Mouse (Mus musculus) right cerebral cortex, postnatal 4 days (tissue): Measurements from ENCODE around the gene Psg18.
"Not testable (repeated sequence)": the region's sequence is repeated elsewhere in the genome, so short reads cannot be mapped to it uniquely, and the experiment has no call there.

Experiments
- DNase-seq: peaks from one replicate; pipeline ENCODE4 v3.0.0-alpha.2; 2022

Gene Psg18

GRCm38 (mm10) chr7:18354909-18355308, at the start of gene Psg18:
Gene Psg18 (minus strand): TSS chr7:18355009.
- DNase-seq, result not testable (repeated sequence)

- no peak for DNase-seq
Observed at GRCm38 (mm10) chr7:18403407-18403806, 48.6 kb upstream of the Psg18 start.

DNA sequence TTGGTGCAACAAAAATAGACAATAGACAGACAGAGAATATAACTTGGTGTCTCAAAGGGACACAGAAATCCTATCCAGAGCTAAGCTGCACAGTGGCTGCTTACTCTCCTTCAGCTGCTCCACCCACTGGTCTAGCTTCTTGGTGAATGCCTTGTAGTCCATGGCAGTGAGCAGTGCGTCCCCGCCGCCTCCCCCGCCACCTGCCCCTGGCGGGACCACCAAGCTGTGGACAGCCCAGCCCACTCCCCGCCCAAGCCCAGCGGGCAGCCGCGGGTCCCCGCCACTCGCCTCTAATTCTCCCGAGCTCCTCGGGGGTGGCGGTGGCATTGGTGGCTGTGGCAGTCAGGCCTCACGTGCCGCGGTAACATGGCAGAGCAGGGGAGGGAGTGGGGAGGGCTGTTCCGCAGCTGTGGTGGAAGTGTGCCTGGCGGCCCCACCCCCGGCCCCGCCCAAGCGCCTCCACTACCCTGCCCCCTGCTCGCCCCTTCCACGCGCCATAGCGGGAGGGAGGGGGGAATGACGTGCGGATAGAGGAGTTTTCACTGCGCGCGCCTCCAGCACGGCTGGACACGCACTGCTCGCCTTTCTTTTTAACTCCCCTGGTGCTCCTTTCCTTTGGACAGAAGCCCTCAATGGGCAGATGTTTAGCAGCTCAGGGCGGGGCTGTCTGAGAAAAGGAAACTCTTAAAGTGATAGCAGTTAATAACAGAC, 47.9 kb upstream of the Psg18 start:
- no peak for DNase-seq

GRCm38 (mm10) chr7:18391483-18391882, 36.7 kb upstream of the Psg18 start:
- DNase-seq, result not testable (repeated sequence)

DNA sequence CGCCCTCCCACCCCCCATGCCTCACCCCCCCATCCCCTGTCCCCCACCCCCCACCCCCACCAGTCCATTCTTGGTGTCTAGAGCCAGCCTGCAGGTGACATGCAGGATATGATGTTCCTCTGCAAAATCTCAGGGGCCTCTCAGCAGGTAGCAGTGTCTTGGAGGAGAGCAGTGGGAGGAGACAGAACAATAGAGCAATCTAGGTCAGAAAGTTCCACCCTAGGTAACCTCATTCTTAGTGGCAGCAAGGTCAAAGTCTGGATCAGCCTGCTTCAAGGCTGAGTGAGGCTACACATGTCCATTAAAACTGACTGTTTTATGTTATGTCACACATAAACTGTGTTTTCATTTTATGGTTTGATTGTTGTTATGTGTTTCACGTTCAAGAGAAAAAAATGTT, 23.5 kb upstream of the Psg18 start:
- no peak for DNase-seq

DNA sequence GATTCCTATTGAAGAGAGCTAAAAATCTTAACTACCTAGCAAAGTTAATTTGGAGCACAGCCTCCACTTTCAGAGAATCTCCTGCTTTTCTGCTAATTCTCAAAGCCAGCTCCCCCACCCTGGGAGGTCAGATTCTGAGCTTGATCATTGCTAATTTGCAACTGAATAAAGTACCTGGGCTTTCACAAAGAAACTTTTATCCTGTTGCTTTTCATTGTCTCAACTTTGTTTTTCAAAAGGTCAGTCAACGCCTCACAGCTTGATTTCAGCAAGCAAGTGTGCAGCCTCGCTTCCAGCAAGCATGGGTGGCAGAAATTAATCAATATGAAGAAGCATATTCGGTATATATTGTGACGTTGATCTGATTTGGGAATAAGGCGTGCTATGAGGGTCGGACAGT, 19.4 kb downstream of the Psg18 start:
- not testable (repeated sequence) for DNase-seq
